Mouse (Mus musculus): ENCODE measurements around the gene Cab39l.

DNA sequence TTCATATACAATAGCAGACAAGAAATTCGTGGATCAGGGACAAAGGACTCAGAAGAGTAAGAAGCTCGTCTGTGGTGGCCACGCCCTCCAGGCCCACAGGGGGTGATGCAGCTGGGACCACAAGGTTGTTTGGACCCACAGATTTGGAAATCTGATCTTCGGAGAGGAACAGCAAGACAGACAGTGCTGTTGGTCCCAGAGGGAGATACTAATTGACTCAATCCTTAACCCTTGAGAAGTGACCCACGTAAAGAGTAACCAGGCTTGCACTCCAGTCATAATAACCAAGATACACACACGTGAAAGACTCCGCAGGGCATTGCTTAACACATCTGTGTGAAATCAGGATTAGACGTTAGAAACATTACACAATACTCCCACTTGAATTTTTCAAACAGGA is 151.1 kb downstream of the Cab39l start:
- TF ChIP-seq CTCF (IDR thresholded peaks at IDR 0.05; ENCODE audit: low read depth, low read length): no peak
- no peak for TF ChIP-seq POLR2A (IDR thresholded peaks at IDR 0.05; ENCODE audit: insufficient read depth, low read length)

Data from ES-Bruce4 (cell line).